Mouse (Mus musculus) bone marrow macrophage, adult 2 months (primary cell): Measurements from ENCODE around the gene Vim.

Experiments used
- CTCF ChIP-seq: IDR thresholded peaks from 2 replicates; pipeline ENCODE4 v1.5.1; 2012; ENCODE audit warnings: low read depth, mild to moderate bottlenecking, low read length, moderate library complexity
- POLR2A ChIP-seq: IDR thresholded peaks from 2 replicates; pipeline ENCODE4 v1.6.1; 2012; ENCODE audit warnings: mild to moderate bottlenecking, low read depth, low read length, borderline replicate concordance

GRCm38 (mm10) chr2:13558607-13559262 is 15.0 kb upstream of the Vim start:
- no peak for TF ChIP-seq POLR2A
- no peak for TF ChIP-seq CTCF
